Comparison of ENCODE assay signal across 7 mouse cellular contexts in the genomic region with DNA sequence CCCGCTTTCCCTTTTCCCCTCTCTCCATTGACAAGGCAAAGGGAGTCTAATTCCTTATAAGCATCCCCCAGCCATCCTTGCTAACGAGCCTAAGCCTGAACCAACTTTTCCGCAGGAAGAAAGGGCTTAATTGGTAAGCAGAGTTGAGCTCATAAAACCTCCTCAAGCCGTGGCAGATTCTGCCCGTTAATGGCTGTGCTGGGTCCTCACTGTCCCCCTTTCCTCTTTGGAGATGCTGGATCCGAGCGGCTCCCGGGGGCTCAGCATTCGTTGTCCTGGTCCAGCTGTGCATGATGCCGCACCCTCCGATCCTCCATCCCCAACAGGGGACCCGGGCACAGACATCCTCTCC. TPM values are rescaled to one million over a fixed set of nuclear protein-coding genes. Genes with fewer than 3 reads are reported as not detected.
DNase-seq lines count a peak whose midpoint lies in the region; ATAC-seq lines count a peak whose summit lies in the region.

No protein-coding gene starts in this region.

- H3K4me2 ChIP-seq in liver, embryonic 11.5 days: peak overlapping the region; percentile 78
- H3K4me2 ChIP-seq in hindbrain, embryonic 13.5 days: peak overlapping the region; percentile 68
- H3K4me2 ChIP-seq in midbrain, embryonic 16.5 days (ENCODE audit: low read length): peak overlapping the region; percentile 65

- peaks cover 28% of the 10 kb centered on the region for H3K27me3 ChIP-seq in liver, embryonic 11.5 days (replicated peaks; ENCODE audit: control insufficient read depth, insufficient read depth, low read length)
- H3K27me3 ChIP-seq in embryonic facial prominence, embryonic 10.5 days (replicated peaks; ENCODE audit: low read depth, poor library complexity, severe bottlenecking): peaks cover 44% of the 10 kb centered on the region
- no peaks in the 10 kb centered on the region for H3K27me3 ChIP-seq in hindbrain, embryonic 13.5 days
- no peaks in the 10 kb centered on the region for H3K27me3 ChIP-seq in midbrain, embryonic 16.5 days (ENCODE audit: control insufficient read depth, insufficient read depth, low read depth, low read length)

- intact Hi-C loops in gastrocnemius, postnatal 36 days (cut with DNase I): no loop called here

- WGBS in liver, embryonic 11.5 days: 4% methylated on average over 12 of the region's 12 CpGs
- WGBS in embryonic facial prominence, embryonic 10.5 days: 1% methylated on average over 12 of the region's 12 CpGs
- WGBS in hindbrain, embryonic 13.5 days: under 1% methylated on average over 12 of the region's 12 CpGs
- WGBS in midbrain, embryonic 16.5 days: 0% methylated on average over 12 of the region's 12 CpGs

- no peak for ATAC-seq in liver, embryonic 11.5 days (replicated peaks; ENCODE audit: low FRiP score)
- ATAC-seq in hindbrain, embryonic 13.5 days (ENCODE audit: low FRiP score): no peak; the same call in none of the 2 replicates
- no peak for ATAC-seq in midbrain, embryonic 16.5 days

- H3K9me3 ChIP-seq in liver, embryonic 11.5 days (ENCODE audit: control insufficient read depth, low read length): no peaks in the 10 kb centered on the region
- H3K9me3 ChIP-seq in embryonic facial prominence, embryonic 10.5 days: no peaks in the 10 kb centered on the region
- no peaks in the 10 kb centered on the region for H3K9me3 ChIP-seq in hindbrain, embryonic 13.5 days
- no peaks in the 10 kb centered on the region for H3K9me3 ChIP-seq in midbrain, embryonic 16.5 days (replicated peaks; ENCODE audit: control insufficient read depth, low read length, poor library complexity, severe bottlenecking)

- H3K9ac ChIP-seq in liver, embryonic 11.5 days (ENCODE audit: low read depth, low read length): no peak overlapping the region
- H3K9ac ChIP-seq in hindbrain, embryonic 13.5 days: peak overlapping the region; percentile 87
- H3K9ac ChIP-seq in midbrain, embryonic 16.5 days (ENCODE audit: low read depth, low read length): peak overlapping the region; percentile 84

- H3K36me3 ChIP-seq in liver, embryonic 11.5 days (ENCODE audit: control insufficient read depth, insufficient read depth, low read length): no peaks in the 10 kb centered on the region
- H3K36me3 ChIP-seq in embryonic facial prominence, embryonic 10.5 days (replicated peaks): no peaks in the 10 kb centered on the region
- H3K36me3 ChIP-seq in hindbrain, embryonic 13.5 days: peaks cover 2% of the 10 kb centered on the region
- H3K36me3 ChIP-seq in midbrain, embryonic 16.5 days (ENCODE audit: control insufficient read depth, insufficient read depth, low read length): peaks cover 2% of the 10 kb centered on the region

- DNase-seq in liver, embryonic 11.5 days (ENCODE audit: low spot score): peak; percentile 46
- DNase-seq in liver: no peak
- DNase-seq in embryonic facial prominence, embryonic 10.5 days (ENCODE audit: low spot score): no peak
- no peak for DNase-seq in gastrocnemius, postnatal 36 days
- DNase-seq in left cerebral cortex, adult 18-20 months (ENCODE audit: low spot score in 2 of 2): no peak

- no peak overlapping the region for H3K27ac ChIP-seq in liver, embryonic 11.5 days (ENCODE audit: low read depth, low read length)
- peak overlapping the region; percentile 79 for H3K27ac ChIP-seq in embryonic facial prominence, embryonic 10.5 days (replicated peaks)
- H3K27ac ChIP-seq in hindbrain, embryonic 13.5 days: peak overlapping the region; percentile 95
- H3K27ac ChIP-seq in midbrain, embryonic 16.5 days (ENCODE audit: low read length): peak overlapping the region; percentile 97

- peak overlapping the region; percentile 46 for H3K4me3 ChIP-seq in liver, embryonic 11.5 days (ENCODE audit: low read depth, low read length)
- H3K4me3 ChIP-seq in embryonic facial prominence, embryonic 10.5 days: peak overlapping the region; percentile 74
- peak overlapping the region; percentile 63 for H3K4me3 ChIP-seq in hindbrain, embryonic 13.5 days
- peak overlapping the region; percentile 65 for H3K4me3 ChIP-seq in midbrain, embryonic 16.5 days (ENCODE audit: low read depth, low read length)

- no peaks in the 10 kb centered on the region for H3K4me1 ChIP-seq in liver, embryonic 11.5 days (replicated peaks; ENCODE audit: control insufficient read depth, insufficient read depth, low read length)
- 0 out of 2 replicates have a peak, but pooled peaks cover 9% of the 10 kb centered on the region for H3K4me1 ChIP-seq in embryonic facial prominence, embryonic 10.5 days
- peaks cover 10% of the 10 kb centered on the region for H3K4me1 ChIP-seq in hindbrain, embryonic 13.5 days (replicated peaks)
- peaks cover 12% of the 10 kb centered on the region for H3K4me1 ChIP-seq in midbrain, embryonic 16.5 days (ENCODE audit: control insufficient read depth, insufficient read depth, low read length)

RNA-seq across cellular contexts. Expression of gene Slc16a14, which starts 0.8 kb away (rescaled TPM):
- 0.08 TPM in 1 of 2 replicates, not detected in the other for polyA plus RNA-seq in liver, embryonic 11.5 days (2014; fragmentation: Nextera tagmentation; extraction: Ambion mirVana)
- polyA plus RNA-seq in embryonic facial prominence, embryonic 10.5 days (2016; fragmentation: Nextera tagmentation; extraction: Ambion mirVana): 0.20 and 0.50 TPM in 2 replicates
- polyA plus RNA-seq in hindbrain, embryonic 13.5 days (2015; fragmentation: Nextera tagmentation; extraction: Ambion mirVana): 14.0 and 14.6 TPM in 2 replicates
- 17.2 and 17.7 TPM in 2 replicates for polyA plus RNA-seq in midbrain, embryonic 16.5 days (2015; fragmentation: Nextera tagmentation; extraction: Ambion mirVana)
- under 1 TPM; 0.07 to 0.08 TPM for total RNA-seq in gastrocnemius, postnatal 36 days (2021)
- total RNA-seq in left cerebral cortex, adult 18-20 months (2021): 10 to 100 TPM in 1 of 2 experiments, 1 to 10 TPM in 1; 9.7 to 10.9 TPM
